Mouse (Mus musculus): ENCODE measurements around the gene Rps6.

Gene Rps6

DNA sequence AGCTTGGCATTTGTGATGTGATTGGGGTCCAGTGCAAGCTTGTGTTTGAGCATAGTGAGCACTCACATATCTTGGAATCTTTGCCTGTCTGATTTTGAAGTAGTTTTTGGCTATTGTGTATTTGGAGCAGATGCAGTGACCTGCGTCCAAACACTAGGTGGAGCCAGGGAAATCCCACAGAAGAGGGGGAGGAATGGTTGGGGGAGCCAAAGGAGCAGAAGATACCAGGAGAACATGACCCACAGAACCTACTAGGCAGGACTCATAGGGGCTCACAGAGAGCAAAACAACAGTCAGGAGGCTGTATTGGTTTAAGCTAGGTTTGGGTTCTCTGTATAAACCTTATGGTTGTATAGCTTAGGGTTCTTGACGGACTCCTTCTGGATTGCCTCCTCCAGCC, 46.6 kb downstream of the Rps6 start:
- Histone ChIP-seq H3K27me3 (ENCODE audit: control insufficient read depth, insufficient read depth, low read length, poor library complexity, severe bottlenecking) (no peaks in the 10 kb centered on the region), H3K36me3 (ENCODE audit: control insufficient read depth, insufficient read depth, low read length, poor library complexity, severe bottlenecking) (0 out of 2 replicates have a peak, but pooled peaks cover 2% of the 10 kb centered on the region)
- no peak for DNase-seq (ENCODE audit: low read depth, low spot score)
